In the genomic region with DNA sequence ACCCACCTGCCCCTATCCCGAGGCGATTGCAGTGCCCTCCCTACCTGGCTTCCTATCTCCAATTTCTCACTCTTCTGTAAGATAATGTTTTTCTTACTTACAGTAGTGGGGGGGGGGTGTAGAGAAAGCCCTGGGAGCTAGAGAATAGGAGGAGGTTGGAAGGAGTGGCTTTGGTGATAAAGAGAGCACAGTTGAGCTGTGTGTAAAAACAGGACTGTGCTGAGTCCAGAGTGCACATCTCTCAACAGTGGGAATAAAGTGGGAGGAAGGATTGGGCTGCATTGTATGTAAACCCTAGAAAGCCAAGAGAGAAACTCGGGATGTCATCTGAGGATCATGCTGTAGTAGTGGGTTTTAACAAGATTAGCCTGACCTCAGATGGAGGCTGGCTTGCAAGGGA, we compare ENCODE assay signal across 27 mouse cellular contexts. TPM values are rescaled to one million over a fixed set of nuclear protein-coding genes. Genes with fewer than 3 reads are reported as not detected.
"Had no signal": no experiment of that assay in that cellular context is flagged by ENCODE, and none has a peak within 500 bp of the region (broad histone marks: within the 10 kb centered on the region; RNA-seq: fewer than 3 reads in every experiment).

No protein-coding gene starts in this region.

- H3K27me3 ChIP-seq: hindbrain, embryonic 13.5 days; hindbrain, embryonic 15.5 days; limb, embryonic 13.5 days; limb, embryonic 15.5 days had no signal

- H3K9ac ChIP-seq: forebrain, postnatal 0 days; heart, embryonic 13.5 days; heart, embryonic 15.5 days; hindbrain, embryonic 13.5 days; hindbrain, embryonic 15.5 days; limb, embryonic 13.5 days; limb, embryonic 15.5 days had no signal

- H3K36me3 ChIP-seq: heart, embryonic 13.5 days; heart, embryonic 15.5 days; hindbrain, embryonic 13.5 days; hindbrain, embryonic 15.5 days; limb, embryonic 13.5 days; limb, embryonic 15.5 days had no signal

- ATAC-seq: forebrain, postnatal 0 days; hindbrain, postnatal 0 days had no signal

- H3K4me1 ChIP-seq: hindbrain, embryonic 15.5 days; limb, embryonic 13.5 days; limb, embryonic 15.5 days had no signal

- H3K4me3 ChIP-seq: heart, adult 2 months; heart, embryonic 13.5 days; heart, embryonic 15.5 days; hindbrain, embryonic 13.5 days; hindbrain, embryonic 15.5 days; layer of hippocampus, adult 2 months; limb, embryonic 13.5 days; limb, embryonic 15.5 days had no signal

- H3K9me3 ChIP-seq: heart, embryonic 13.5 days; heart, embryonic 15.5 days; hindbrain, embryonic 13.5 days; hindbrain, embryonic 15.5 days; limb, embryonic 13.5 days; limb, embryonic 15.5 days had no signal

- DNase-seq: forebrain, postnatal 0 days; gastrocnemius, postnatal 14 days; gastrocnemius, postnatal 36 days; heart, adult 11 months; heart, adult 2 months; heart, postnatal 14 days; heart, postnatal 36 days; kidney, adult 18-20 months; kidney, adult 8-10 months; kidney, postnatal 10 days; kidney, postnatal 25 days; kidney, postnatal 4 days; left cerebral cortex, postnatal 4 days had no signal

- H3K4me2 ChIP-seq: heart, embryonic 11.5 days; heart, embryonic 13.5 days; heart, embryonic 15.5 days; hindbrain, embryonic 13.5 days; hindbrain, embryonic 15.5 days; limb, embryonic 13.5 days; limb, embryonic 15.5 days had no signal

- H3K27ac ChIP-seq: heart, adult 2 months; heart, embryonic 13.5 days; heart, embryonic 15.5 days; hindbrain, embryonic 13.5 days; hindbrain, embryonic 15.5 days; hindbrain, postnatal 0 days; layer of hippocampus, adult 2 months; limb, embryonic 13.5 days; limb, embryonic 15.5 days had no signal

RNA-seq across cellular contexts. Expression of a gene that starts 56.0 kb away (rescaled TPM):
- polyA plus RNA-seq: forebrain, postnatal 0 days; heart, adult 2 months; heart, embryonic 11.5 days; heart, embryonic 13.5 days; heart, embryonic 15.5 days; heart, postnatal 0 days; hindbrain, embryonic 11.5 days; hindbrain, embryonic 13.5 days; hindbrain, postnatal 0 days; intestine, embryonic 14.5 days; limb, embryonic 11.5 days; limb, embryonic 13.5 days; limb, embryonic 15.5 days; liver, adult 2 months had no signal
